Mouse (Mus musculus) intestine, embryonic 14.5 days (tissue): ENCODE measurements around the gene Slc26a6. TPM values are rescaled to one million over a fixed set of nuclear protein-coding genes. Genes with fewer than 3 reads are reported as not detected.

ENCODE experiments used
- ATAC-seq: fragments of 200-750 bp; cut with Nextera tagmentation; replicated peaks from 2 replicates; pipeline ENCODE4 v1.8.0; 2017; ENCODE audit warnings: low read depth, moderate number of reproducible peaks, moderate TSS enrichment, moderate library complexity; ENCODE audit not compliant: low FRiP score, low TSS enrichment
- DNase-seq: peaks from one replicate; pipeline ENCODE4 v3.0.0-alpha.2; 2018; ENCODE audit warnings: low spot score
- H3K27ac ChIP-seq: fragments of 300-500 bp; sonication (generic); 2 replicates; pipeline ENCODE4 v1.5.1; 2014; ENCODE audit warnings: low read depth, mild to moderate bottlenecking, control low read depth
- H3K27me3 ChIP-seq: fragments of 300-500 bp; sonication (generic); replicated peaks from 2 replicates; pipeline ENCODE4 v1.6.1; 2014; ENCODE audit warnings: low read length, control low read depth; ENCODE audit not compliant: control insufficient read depth, insufficient read depth
- H3K36me3 ChIP-seq: fragments of 300-500 bp; sonication (generic); 2 replicates; pipeline ENCODE4 v1.6.1; 2014; ENCODE audit warnings: low read length, control low read depth; ENCODE audit not compliant: control insufficient read depth, insufficient read depth
- H3K4me1 ChIP-seq: fragments of 300-500 bp; sonication (generic); replicated peaks from 2 replicates; pipeline ENCODE4 v1.6.1; 2014; ENCODE audit warnings: low read length, control low read depth, mixed read lengths; ENCODE audit not compliant: control insufficient read depth, insufficient read depth
- H3K4me2 ChIP-seq: fragments of 300-500 bp; sonication (generic); 2 replicates; pipeline ENCODE4 v1.6.1; 2014; ENCODE audit warnings: low read length
- H3K4me3 ChIP-seq: fragments of 300-500 bp; sonication (generic); 2 replicates; pipeline ENCODE4 v1.5.1; 2014; ENCODE audit warnings: low read depth, low read length, control low read depth, mixed read lengths
- H3K9ac ChIP-seq: fragments of 300-500 bp; sonication (generic); 2 replicates; pipeline ENCODE4 v1.6.1; 2014; ENCODE audit warnings: mild to moderate bottlenecking, low read length
- H3K9me3 ChIP-seq: fragments of 300-500 bp; sonication (generic); 2 replicates; pipeline ENCODE4 v1.6.1; 2016; ENCODE audit warnings: low read length, control low read depth; ENCODE audit not compliant: control insufficient read depth
- WGBS: fragments of 180-500 bp; shearing (Covaris S2); extraction: QIAGEN DNeasy Blood & Tissue Kit; methylation state at CpG from one replicate; pipeline ENCODE4 v1.1.7; 2014; 5-methylcytosine and 5-hydroxymethylcytosine counted together
- polyA plus RNA-seq: library from polyadenylated mRNA; unstranded; fragments of >200 nt; fragmentation: Nextera tagmentation; extraction: Ambion mirVana; gene quantifications from 2 replicates; pipeline ENCODE4 v1.2.1, GENCODE M21; 2014

The Slc26a6 gene
- polyA plus RNA-seq, 1 experiment from 2014 or later, result 14.8 TPM

GRCm38 (mm10) chr9:108815557-108815956 is 37.5 kb upstream of the Slc26a6 start:
- Histone ChIP-seq H3K27me3 (no peaks in the 10 kb centered on the region), H3K27ac (no peak overlapping the region), H3K4me2 (no peak overlapping the region), H3K9ac (no peak overlapping the region), H3K4me3 (no peak overlapping the region), H3K9me3 (no peaks in the 10 kb centered on the region), H3K4me1 (no peaks in the 10 kb centered on the region), H3K36me3 (peaks cover 49% of the 10 kb centered on the region)
- WGBS, result 89% methylated on average over 7 of the region's 7 CpGs
- ATAC-seq (no peak), DNase-seq (no peak)

GRCm38 (mm10) chr9:108819495-108819894 is 33.6 kb upstream of the Slc26a6 start:
- no peak overlapping the region for H3K27ac ChIP-seq
- DNase-seq (no peak), ATAC-seq (no peak)
- no peak overlapping the region for H3K4me2 ChIP-seq
- no peaks in the 10 kb centered on the region for H3K9me3 ChIP-seq
- H3K27me3 ChIP-seq, result peaks cover 25% of the 10 kb centered on the region
- H3K4me3 ChIP-seq, result no peak overlapping the region
- no peaks in the 10 kb centered on the region for H3K4me1 ChIP-seq
- no peak overlapping the region for H3K9ac ChIP-seq
- H3K36me3 ChIP-seq, result peaks cover 22% of the 10 kb centered on the region
- WGBS, result 56% methylated on average over 3 of the region's 3 CpGs

- H3K36me3 ChIP-seq, result peaks cover 16% of the 10 kb centered on the region
- no peak overlapping the region for H3K4me2 ChIP-seq
- ATAC-seq, result no peak
- H3K4me3 ChIP-seq, result no peak overlapping the region
- H3K27me3 ChIP-seq, result peaks cover 31% of the 10 kb centered on the region
- H3K9ac ChIP-seq, result no peak overlapping the region
- H3K9me3 ChIP-seq, result no peaks in the 10 kb centered on the region
- WGBS, result 56% methylated on average over 5 of the region's 5 CpGs
- H3K27ac ChIP-seq, result no peak overlapping the region
- no peaks in the 10 kb centered on the region for H3K4me1 ChIP-seq
- no peak for DNase-seq
Observed at GRCm38 (mm10) chr9:108820077-108820476, 33.0 kb upstream of the Slc26a6 start.

GRCm38 (mm10) chr9:108824144-108824685 is 28.9 kb upstream of the Slc26a6 start:
- no peaks in the 10 kb centered on the region for H3K36me3 ChIP-seq
- no peak overlapping the region for H3K4me3 ChIP-seq
- 6% methylated on average over 25 of the region's 25 CpGs for WGBS
- ATAC-seq, result no peak
- no peak overlapping the region for H3K27ac ChIP-seq
- H3K9ac ChIP-seq, result no peak overlapping the region
- no peaks in the 10 kb centered on the region for H3K9me3 ChIP-seq
- H3K4me1 ChIP-seq, result peaks cover 8% of the 10 kb centered on the region
- peaks cover 71% of the 10 kb centered on the region for H3K27me3 ChIP-seq
- H3K4me2 ChIP-seq, result no peak overlapping the region
- no peak for DNase-seq

- Histone ChIP-seq H3K4me2 (0 out of 2 replicates have a peak overlapping the region, but pooled peaks have one; percentile 51), H3K4me1 (peaks cover 8% of the 10 kb centered on the region), H3K36me3 (no peaks in the 10 kb centered on the region), H3K4me3 (no peak overlapping the region), H3K9ac (no peak overlapping the region), H3K9me3 (no peaks in the 10 kb centered on the region), H3K27ac (no peak overlapping the region), H3K27me3 (peaks cover 78% of the 10 kb centered on the region)
- 0 out of 2 replicates have a peak, but pooled peaks have one; percentile 30 for ATAC-seq
- WGBS, result 1% methylated on average over 31 of the region's 31 CpGs
- DNase-seq, result no peak
Observed at GRCm38 (mm10) chr9:108824755-108825413, 28.2 kb upstream of the Slc26a6 start.

- Histone ChIP-seq H3K4me2 (peak within 1 kb of the TSS; percentile 67), H3K4me1 (peaks cover 8% of the 10 kb centered on the region), H3K27me3 (peaks cover 90% of the 10 kb centered on the region), H3K4me3 (peak within 1 kb of the TSS; percentile 42), H3K27ac (no peak within 1 kb of the TSS), H3K9me3 (no peaks in the 10 kb centered on the region), H3K36me3 (no peaks in the 10 kb centered on the region), H3K9ac (no peak within 1 kb of the TSS)
- ATAC-seq (peak; percentile 50), DNase-seq (peak; percentile 83)
- 4% methylated on average over 57 of the region's 70 CpGs for WGBS
Observed at GRCm38 (mm10) chr9:108825820-108826699, 27.0 kb upstream of the Slc26a6 start, which contains the start of gene Celsr3. Gene Celsr3, plus strand, starts transcription at chr9:108826320.

- WGBS, result 3% methylated on average over 39 of the region's 39 CpGs
Observed at GRCm38 (mm10) chr9:108826700-108827340, 26.3 kb upstream of the Slc26a6 start.

GRCm38 (mm10) chr9:108827454-108827853 is 25.6 kb upstream of the Slc26a6 start:
- peaks cover 92% of the 10 kb centered on the region for H3K27me3 ChIP-seq
- DNase-seq, result no peak
- 12% methylated on average over 34 of the region's 34 CpGs for WGBS
- H3K4me2 ChIP-seq, result peak overlapping the region; percentile 67
- no peak overlapping the region for H3K27ac ChIP-seq
- peaks cover 13% of the 10 kb centered on the region for H3K4me1 ChIP-seq
- H3K4me3 ChIP-seq, result peak overlapping the region; percentile 42
- no peak for ATAC-seq
- H3K9ac ChIP-seq, result no peak overlapping the region
- no peaks in the 10 kb centered on the region for H3K36me3 ChIP-seq
- H3K9me3 ChIP-seq, result no peaks in the 10 kb centered on the region

More at GRCm38 (mm10) chr9:108826700-108827340, 26.3 kb upstream of the Slc26a6 start:
- DNase-seq (peak; percentile 94), ATAC-seq (peak; percentile 54)
- Histone ChIP-seq H3K27ac (no peak overlapping the region), H3K9me3 (no peaks in the 10 kb centered on the region), H3K27me3 (peaks cover 97% of the 10 kb centered on the region), H3K4me1 (peaks cover 10% of the 10 kb centered on the region), H3K9ac (no peak overlapping the region), H3K36me3 (no peaks in the 10 kb centered on the region), H3K4me3 (peak overlapping the region; percentile 42), H3K4me2 (peak overlapping the region; percentile 67)
